Mouse (Mus musculus) frontal cortex, postnatal 36 days (tissue): ENCODE results near the gene Ube2r2.

Experiments
- DNase-seq, 2 experiments: peaks; one replicate each; pipeline ENCODE4 v3.0.0; 2022; ENCODE audit warnings: low spot score in 2 of 2

Ube2r2 gene

DNA sequence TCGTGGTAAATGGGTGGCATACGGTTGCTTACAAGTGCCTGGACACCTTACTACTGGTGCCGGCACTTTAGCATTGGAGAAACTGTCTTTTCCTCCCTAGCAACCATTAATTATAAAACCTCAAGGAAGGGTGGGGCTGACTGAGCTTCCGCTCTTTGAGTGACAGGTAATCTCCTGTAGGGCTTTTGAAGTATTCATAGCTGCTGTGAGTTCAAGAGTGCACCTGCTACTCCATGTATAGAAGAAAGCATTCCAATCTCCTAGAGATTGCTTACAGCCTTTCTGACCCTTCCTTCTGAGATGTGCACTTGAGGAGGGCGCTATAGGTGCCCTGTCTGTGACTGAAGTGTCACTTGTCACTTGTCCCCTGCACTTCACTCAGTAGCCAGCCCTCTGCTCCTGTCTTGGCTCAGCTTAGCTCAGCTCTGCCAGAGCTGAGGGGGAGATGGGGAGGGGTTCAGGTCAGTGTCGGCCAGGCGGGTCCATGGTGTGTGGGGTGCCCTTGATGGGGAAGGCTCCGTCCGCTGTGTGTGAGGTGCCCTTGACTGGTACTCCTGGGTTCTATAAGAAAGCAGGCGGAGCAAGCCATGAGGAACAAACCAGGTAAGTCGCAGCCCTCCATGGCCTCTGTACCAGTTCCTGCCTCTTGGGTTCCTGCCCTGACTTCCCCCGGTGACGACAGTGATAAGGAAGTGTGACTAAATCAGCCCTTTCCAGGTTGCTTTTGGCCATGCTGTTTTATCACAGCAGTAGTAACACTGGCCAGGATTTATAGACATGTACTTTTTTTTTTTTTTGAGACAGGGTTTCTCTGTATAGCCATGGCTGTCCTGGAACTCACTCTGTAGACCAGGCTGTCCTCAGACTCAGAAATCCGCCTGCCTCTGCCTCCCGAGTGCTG, 44.5 kb downstream of the Ube2r2 start:
- no peak for DNase-seq

DNA sequence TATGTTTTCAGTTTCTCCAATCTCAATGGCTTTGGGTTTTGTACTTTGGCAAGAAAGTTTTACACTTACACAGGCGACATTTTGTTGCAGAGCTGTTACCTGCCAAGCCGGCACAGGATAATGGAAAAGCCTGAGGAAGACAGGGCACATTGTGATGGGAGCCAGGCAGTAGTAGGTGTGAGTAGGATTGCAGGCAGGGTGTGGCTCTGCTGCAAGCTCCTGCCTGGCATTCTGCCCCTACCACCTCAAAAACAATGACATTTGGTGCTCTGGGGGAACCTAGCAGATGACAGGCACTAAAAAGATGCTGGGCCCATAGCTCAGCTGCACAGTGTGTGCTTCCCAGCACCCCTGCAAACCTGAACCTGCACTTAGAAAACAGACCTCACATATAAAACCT, 54.3 kb downstream of the Ube2r2 start:
- DNase-seq, result peak; percentile 33 to 39

DNA sequence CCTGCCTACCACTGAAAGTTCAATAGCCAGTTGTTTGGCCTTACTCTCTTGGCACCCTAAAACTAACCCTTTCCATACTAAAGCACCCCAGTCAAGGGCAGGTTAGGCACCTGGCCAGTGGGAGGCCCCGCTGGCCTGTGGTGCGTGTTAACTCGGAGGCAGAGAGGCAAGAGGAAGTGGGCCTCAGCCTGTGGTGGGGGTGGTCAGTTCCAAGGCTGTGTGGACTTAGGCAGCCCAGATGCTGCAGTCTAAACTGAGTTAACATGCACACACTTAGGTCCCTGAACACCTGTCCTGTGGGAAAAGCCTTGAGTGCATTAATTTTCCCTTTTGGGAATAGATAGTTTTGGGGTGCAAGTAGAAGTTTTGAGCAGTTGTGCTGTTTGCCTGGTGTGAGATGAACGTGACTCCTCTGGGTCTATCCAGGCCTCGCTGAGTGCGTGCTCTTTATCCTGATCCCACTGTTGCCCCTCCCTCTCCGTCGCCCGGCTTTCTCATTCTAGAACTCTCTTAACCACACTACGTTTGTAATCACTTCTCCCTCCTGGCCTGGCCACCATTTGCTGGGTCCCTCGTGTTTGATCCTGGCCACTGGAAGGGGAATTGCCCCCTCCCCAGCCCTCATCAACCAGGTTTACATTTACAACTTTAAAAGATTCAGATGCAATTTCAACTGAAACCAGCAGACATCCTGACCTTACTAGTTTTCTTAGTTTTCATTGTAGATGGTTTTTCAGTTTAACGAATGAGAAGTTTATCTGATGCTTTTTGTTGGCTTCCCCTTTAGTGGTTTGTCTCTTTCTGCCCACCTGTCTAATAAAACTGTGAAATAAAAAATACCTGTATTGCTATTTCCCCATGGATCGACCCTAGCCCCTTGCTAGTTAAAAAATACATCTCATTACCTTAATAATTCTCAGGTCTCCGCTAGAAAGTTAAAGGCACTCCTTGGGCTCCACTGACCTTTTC, 57.3 kb downstream of the Ube2r2 start:
- no peak for DNase-seq

DNA sequence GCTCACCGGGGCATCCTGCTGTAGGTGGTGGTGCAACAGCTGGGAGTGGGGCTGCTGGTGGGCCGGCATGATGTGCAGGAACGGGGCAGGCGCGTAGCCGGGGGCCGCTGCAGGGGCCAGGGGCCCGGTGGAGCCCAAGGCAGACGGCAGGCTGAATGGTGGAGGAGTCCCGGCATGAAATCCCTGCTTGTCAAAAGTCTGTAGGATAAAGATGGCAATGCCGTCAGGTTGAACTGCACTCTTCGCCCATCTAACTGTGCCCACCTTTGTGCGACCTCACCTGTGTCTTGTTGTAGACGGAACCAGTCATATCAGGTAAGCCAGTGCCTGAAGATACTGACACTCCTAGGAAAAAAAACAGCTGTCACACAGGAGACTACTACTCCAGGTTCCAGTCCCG, 59.8 kb downstream of the Ube2r2 start:
- DNase-seq, result no peak

DNA sequence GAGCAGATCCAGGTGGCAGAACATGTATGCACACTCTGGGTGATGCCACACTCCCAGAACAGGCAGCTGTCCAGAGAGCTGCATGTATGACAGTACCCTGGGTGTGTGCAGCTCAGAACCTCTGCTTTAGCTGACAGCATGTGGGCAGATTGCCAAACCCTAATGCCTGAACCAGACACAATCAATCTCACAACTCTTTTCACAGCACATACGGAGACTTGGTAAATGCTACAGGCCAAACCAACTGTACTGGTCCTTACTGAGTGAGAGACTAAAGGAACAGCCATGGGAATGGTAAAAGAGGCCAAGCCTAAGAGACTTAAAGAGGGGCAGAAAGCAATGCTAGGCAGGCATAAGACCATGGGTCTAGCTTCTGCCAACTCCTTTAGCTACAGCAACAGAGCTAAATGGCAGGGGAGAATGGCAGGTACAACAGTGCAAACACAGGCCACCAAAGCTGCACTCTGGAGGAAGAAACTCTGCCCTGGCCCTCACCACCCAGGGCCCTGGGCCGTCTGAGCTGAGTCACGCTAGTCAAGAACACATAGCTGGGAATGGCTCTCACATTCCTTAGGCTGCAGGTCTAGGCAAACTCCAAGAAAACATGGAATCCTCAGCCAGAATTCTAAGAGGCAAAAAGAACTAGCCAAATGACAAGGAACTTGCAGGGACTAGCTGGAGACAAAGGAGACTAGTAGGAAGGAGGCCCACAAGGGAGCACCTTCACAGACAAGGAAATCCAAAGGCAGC, 61.5 kb downstream of the Ube2r2 start:
- no peak for DNase-seq

DNA sequence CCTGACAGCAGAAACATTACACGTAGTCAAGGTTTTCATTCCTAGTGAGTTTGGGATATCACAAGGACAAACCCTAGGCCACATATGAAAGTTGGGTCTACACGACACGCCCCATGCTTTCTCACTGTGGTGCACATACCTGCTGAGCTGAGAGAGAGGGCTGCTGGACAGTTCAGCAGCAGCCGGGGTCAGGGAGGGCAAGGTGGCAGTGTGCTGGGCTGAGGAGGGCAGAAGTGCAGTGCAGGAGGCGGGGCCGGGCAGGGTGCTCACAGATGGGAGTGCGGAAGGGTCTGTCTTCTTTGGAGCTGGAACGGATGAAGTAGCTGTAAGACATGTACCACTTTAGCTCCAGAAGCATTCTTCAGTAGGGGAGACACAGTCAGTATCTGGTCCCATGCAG, 66.6 kb downstream of the Ube2r2 start:
- no peak for DNase-seq

DNA sequence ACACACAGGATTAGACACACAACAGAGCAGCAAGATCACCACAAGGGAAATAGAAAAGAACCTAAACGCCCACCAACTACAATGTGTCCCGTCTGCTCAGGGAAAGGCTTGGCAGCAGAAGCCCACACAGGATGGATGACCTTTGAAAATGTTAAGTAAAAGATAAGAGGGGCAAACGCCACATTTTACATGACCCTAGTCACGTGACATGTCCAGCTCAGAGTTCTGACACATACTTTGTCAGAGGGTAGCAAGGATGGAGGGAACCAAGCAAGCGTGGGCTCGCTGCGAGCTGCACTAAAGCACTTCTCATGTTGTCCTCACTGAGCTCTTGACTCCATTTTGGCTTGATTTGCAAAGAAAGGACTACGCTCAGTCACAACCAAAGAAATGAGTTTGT, 70.2 kb downstream of the Ube2r2 start:
- DNase-seq, result no peak

DNA sequence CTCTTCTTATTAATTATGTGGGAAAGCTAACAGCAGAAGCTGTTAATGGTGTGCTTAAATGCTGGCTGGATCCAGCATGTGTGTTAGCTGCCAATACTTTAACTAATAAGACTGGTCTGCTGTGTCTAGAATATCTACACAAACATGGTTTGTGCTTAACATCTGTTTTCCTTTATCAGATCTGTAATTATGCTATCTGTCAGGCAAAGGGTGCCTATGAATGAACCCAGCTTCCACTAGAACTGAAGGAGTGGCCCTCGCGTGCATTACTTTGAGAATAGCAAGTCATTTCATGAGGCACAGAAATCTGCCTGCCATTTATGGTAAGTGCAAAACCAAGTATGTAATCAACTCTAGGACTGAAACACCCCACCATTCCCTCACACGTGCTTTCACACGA, 72.5 kb downstream of the Ube2r2 start:
- no peak for DNase-seq

DNA sequence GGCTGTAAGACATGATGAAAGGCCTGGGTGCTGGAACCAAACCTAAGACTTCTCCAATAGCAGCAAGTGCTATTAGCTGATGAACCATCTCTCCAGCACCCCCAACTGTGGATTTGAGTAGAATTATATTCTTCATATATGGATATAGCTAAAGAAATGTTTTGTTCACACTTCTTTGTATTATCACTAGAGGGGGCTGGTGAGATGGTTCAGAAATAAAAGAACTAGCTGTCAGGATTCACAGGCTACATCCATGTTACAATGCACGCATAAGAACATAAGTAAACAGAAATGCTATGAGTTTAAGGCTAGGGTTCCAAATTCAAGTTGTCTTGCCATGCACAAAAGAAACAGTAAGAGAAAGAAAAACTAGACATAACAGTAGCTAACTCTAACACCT, 89.9 kb downstream of the Ube2r2 start:
- DNase-seq, result no peak

DNA sequence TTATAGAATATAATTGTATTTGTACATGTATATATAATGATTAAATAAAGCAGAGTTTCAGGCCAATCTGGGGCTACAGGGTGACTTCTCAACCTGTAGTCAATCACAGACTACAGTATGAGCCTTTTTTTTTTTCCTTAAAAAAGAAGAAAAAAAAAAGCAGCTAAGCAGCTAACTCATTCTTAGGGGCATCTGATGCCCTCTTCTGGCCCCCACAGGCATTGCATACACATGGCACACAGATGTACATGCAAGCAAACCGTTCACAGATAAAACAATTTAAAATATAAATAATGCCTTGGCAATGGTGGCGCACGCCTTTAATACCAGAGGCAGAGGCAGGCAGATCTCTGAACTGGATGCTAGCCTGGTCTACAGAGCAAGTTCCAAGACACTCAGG, 90.8 kb downstream of the Ube2r2 start:
- DNase-seq, result peak; percentile 41 to 46

DNA sequence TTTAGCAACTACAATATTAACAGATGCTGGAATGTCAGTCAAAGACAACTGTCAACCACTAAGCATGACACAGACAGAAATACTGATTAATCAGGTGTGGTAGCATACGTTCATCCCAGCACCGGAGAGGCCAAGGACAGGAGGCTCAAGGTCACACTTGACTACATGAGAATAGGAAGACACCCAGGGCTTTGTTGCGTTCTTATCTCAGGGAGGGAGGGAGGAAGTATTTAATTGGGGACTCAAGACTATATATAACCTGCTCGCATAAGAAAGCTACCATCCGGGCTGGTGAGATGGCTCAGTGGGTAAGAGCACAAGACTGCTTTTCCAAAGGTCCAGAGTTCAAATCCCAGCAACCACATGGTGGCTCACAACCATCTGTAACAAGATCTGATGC, 100.1 kb downstream of the Ube2r2 start:
- no peak for DNase-seq

DNA sequence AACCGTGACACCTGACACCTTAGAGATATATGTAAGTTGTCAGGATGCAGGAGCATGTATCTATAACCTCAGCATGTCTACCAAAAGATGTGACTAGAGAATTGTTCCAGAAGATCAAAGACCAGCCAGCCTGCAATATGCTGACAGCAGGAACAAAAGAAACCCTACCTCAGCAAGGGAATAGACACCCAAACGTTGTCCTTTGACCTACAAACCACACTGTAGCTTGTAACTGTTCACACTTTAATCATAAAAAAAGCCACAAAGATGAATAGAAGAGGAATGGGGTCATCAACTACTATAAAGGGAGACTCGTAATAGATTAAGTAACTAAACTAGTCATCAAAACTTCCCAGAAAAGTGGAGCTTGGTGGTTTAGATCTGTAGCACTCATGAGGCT, 105.4 kb downstream of the Ube2r2 start:
- no peak for DNase-seq
